Mouse (Mus musculus) brown adipose tissue, adult 24 weeks (tissue): ENCODE results near the gene Lhfpl2. TPM values are rescaled to one million over a fixed set of nuclear protein-coding genes. Genes with fewer than 3 reads are reported as not detected.

Experiments used
- H3K27ac ChIP-seq: fragments of 200-500 bp; replicated peaks from 2 replicates; pipeline ENCODE4 v1.5.1; 2012; ENCODE audit warnings: low read depth, mild to moderate bottlenecking, low read length
- H3K4me1 ChIP-seq: fragments of 200-500 bp; 2 replicates; pipeline ENCODE4 v1.6.1; 2012; ENCODE audit warnings: low read length, mixed read lengths; ENCODE audit not compliant: control insufficient read depth, insufficient read depth, insufficient read length
- H3K4me3 ChIP-seq: fragments of 200-500 bp; 2 replicates; pipeline ENCODE4 v1.5.1; 2012; ENCODE audit warnings: low read depth, mild to moderate bottlenecking, low read length, moderate library complexity; ENCODE audit not compliant: insufficient read depth
- polyA plus RNA-seq: library from polyadenylated mRNA; stranded (reverse); fragments of >200 nt; gene quantifications from 2 replicates; pipeline ENCODE4 v1.2.4, GENCODE M21; 2012; ENCODE audit not compliant: missing spikeins, insufficient read depth, insufficient read length

Lhfpl2 gene
- polyA plus RNA-seq, 1 experiment, result 6.5 TPM

DNA sequence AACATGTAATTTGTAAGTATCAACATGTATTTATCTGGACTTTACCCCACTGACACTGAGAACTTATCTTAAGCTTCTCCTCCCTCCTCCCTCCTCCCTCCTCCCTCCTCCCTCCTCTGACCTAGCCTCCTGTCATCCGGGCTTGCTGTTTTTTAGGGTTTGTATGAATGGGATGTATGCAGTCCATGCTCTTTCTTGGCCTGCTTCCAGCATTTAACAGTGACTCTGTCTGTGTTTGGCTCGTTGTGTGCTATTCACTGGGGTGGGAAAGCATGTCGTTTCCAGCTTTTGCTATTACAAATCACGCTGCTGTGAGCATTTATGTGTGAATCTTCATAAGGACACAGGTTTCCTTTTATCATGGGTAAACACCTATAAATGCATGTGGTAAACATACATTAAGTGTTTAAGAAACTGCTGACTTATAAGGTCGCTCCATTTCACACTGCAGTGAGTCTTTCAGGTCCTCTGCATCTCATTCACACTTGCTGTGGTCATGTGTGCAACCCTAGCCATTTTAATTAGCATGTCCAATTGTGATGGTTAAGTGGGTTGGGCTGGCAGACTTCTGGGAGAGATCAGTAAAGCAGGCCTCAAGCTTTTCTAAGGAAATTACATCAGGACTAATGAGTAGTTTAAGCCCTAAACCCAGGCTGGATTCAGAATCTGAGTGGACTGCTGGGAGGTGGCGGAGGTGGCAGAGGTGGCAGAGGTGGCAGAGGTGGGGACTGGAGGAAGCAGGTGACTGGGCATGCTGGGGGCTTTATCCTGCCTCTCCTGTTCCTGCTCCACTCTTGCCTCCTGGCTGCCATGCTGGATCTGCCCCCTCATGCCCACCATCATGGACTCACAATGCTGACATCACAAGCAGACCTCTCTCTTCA is 153.9 kb downstream of the Lhfpl2 start:
- Histone ChIP-seq H3K4me3 (no peak overlapping the region), H3K4me1 (no peaks in the 10 kb centered on the region), H3K27ac (no peak overlapping the region)

GRCm38 (mm10) chr13:94212179-94212578 is 154.6 kb downstream of the Lhfpl2 start:
- no peak overlapping the region for H3K4me3 ChIP-seq

DNA sequence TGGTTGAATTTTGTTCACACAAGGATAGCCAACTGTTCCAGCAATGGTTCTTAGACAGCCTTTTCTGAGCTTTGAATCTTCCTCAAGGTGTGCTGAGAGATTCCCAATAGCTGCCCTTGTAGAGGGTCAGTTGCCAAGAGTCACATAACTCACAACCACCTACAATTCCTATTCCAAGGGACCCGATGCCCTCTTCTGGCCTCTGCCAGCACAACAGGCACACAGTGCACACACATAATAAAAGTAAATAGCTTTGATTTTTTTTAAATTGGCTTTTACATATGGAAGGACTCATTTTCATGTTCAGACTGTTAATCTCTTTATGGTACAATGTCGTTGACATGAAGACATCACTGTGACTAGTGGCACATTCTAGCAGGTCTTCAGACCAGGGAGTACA is 155.1 kb downstream of the Lhfpl2 start:
- Histone ChIP-seq H3K4me3 (no peak overlapping the region), H3K27ac (no peak overlapping the region), H3K4me1 (no peaks in the 10 kb centered on the region)

More at GRCm38 (mm10) chr13:94212179-94212578, 154.6 kb downstream of the Lhfpl2 start:
- Histone ChIP-seq H3K27ac (no peak overlapping the region), H3K4me1 (no peaks in the 10 kb centered on the region)

DNA sequence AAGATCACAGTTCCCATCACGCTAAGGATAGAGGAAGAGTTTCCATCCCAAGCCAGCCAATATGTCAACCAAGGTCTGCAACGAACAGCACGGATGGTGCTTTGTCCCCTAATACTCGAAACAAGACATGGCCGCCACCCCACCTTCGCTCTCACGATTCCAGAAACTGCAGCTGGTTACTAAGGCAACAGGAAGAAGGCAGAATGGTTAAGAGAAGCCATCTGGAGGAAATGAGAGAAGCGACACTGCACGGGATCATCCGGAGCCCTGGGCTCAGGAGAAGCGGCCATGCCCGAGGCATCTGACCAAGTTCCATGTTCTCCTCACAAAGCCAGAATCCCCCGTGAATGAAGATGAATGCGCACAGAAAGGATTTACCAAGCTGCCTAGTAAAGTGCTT is 166.0 kb downstream of the Lhfpl2 start:
- Histone ChIP-seq H3K27ac (no peak overlapping the region), H3K4me3 (no peak overlapping the region), H3K4me1 (no peaks in the 10 kb centered on the region)

GRCm38 (mm10) chr13:94224717-94225705 is 167.4 kb downstream of the Lhfpl2 start:
- Histone ChIP-seq H3K4me1 (no peaks in the 10 kb centered on the region), H3K27ac (no peak overlapping the region), H3K4me3 (no peak overlapping the region)

DNA sequence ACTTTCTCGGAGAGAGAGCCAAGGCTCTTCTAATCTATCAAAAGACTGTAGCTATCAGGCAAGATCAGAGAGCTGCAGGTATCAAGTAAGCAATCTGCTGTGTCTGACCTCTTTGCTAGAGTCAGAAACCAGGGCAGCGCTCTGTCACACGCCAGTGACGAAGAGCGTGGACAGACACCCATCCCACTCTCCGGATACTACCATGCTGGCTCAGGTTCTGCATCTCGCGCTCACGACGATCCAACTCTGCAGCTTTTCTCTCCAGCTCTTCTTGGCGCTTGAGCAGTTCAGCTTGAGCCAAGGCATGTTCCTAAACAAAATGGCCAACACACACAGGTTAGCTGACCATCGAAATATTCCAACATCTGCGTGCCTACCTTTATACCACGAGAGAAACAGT is 174.3 kb downstream of the Lhfpl2 start:
- Histone ChIP-seq H3K4me3 (no peak overlapping the region), H3K27ac (no peak overlapping the region), H3K4me1 (no peaks in the 10 kb centered on the region)

DNA sequence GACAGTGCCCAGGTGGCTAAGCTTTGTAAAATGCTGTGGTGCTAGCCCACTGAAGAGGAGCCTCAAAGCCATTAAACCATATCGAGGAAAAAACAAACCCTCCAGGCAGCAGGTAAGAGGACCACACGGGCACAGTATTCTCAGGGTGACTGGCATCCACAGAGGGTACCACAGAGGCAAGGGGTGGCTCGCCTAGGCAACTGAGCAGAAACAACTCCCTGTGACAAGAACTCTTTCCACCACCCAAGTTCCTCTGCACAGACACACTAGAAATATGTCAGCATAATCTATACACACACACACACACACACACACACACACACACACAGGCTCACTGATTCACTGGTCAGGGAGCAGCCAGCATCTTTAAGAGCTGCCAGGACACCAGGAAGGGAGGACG is 181.9 kb downstream of the Lhfpl2 start:
- no peak overlapping the region for H3K27ac ChIP-seq
- H3K4me3 ChIP-seq, result no peak overlapping the region
- no peaks in the 10 kb centered on the region for H3K4me1 ChIP-seq

DNA sequence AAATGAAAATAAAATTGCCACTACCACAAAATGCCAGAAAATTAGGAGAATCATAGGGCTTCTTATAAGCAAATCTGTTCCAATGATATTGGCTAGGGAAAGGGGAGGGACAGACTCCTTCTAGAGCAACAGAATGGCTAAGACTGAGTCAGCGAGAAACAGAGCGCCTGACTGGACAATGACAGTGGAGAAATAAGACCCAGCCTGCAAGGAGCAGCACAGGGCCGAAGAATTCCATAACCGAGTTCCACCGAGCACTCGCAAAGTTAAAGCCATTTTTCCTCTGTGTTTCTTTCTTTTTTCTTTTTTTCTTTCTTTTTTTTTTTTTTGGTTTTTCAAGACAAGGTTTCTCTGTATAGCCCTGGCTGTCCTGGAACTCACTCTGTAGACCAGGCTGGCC is 182.5 kb downstream of the Lhfpl2 start:
- H3K4me3 ChIP-seq, result no peak overlapping the region
- 0 out of 2 replicates have a peak, but pooled peaks cover under 1% of the 10 kb centered on the region for H3K4me1 ChIP-seq
- H3K27ac ChIP-seq, result no peak overlapping the region

DNA sequence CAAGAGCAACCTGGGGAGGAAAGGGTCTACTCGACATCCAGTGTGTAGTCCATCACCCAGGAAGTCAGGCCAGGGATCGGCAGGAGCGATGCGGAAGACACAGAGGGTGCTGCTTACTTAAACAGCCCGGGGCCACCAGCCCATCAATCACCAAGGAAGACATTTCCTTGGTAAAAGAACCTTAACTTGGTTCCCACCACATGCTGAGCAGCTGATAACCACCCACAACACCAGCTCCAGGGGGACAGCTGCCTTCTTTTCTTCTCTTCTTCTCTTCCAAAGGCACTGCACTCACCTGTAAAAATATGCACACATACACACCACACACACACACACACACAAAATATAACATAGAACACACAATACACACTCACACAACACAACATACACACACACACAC is 183.3 kb downstream of the Lhfpl2 start:
- Histone ChIP-seq H3K4me1 (peaks cover 4% of the 10 kb centered on the region; the same call in 1 of the 2 replicates), H3K27ac (no peak overlapping the region), H3K4me3 (no peak overlapping the region)

DNA sequence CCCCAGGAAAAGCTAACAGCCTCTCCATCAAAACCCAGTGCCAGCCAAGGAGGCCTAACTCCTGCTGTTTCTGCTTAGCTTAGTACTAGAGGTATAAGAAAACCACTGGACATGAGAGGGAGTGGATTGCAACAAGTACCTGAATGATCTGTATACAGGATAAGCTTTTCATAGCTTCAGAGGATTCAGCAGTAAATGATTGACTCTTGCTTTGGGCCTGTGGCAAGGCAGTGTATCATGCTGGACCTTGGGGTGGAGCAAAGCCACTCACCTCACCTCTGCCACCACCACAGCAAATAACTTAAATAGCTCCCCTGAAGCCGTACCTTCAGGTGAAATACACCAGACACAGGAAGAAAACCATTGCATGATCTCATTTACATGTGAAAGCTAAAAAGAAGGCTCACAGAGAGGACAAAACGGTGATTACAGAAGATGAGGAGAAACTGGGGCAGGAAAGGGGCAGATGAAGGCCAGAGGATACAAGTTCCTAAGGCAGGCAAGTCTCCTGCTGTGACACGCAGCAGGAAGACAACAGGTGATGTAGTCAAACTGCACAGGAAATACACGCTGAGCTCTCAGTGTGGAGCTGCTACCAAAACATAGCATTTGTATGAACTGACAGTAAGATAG is 184.4 kb downstream of the Lhfpl2 start:
- no peak overlapping the region for H3K4me3 ChIP-seq
- no peak overlapping the region for H3K27ac ChIP-seq
- H3K4me1 ChIP-seq, result peaks cover 4% of the 10 kb centered on the region; the same call in 1 of the 2 replicates

- Histone ChIP-seq H3K4me3 (no peak overlapping the region), H3K27ac (no peak overlapping the region), H3K4me1 (peaks cover 4% of the 10 kb centered on the region; the same call in 1 of the 2 replicates)
Measured at GRCm38 (mm10) chr13:94242897-94243296, 185.3 kb downstream of the Lhfpl2 start.

Other genes starting within 250 kb of the Lhfpl2 start
- gene Scamp1, start 228.1 kb downstream of the Lhfpl2 start, polyA plus RNA-seq, result 13.6 and 18.5 TPM in 2 replicates